Mouse (Mus musculus): ENCODE measurements around the gene Gm8206.
"Not testable (repeated sequence)": the region's sequence is repeated elsewhere in the genome, so short reads cannot be mapped to it uniquely, and the experiment has no call there.

Gene Gm8206

GRCm38 (mm10) chr14:6093842-6094241 is at the start of gene Gm8206:
Gm8206 (minus strand) TSS chr14:6093942.
- not testable (repeated sequence) for DNase-seq (ENCODE audit: extremely low spot score, low read depth, low spot score)

GRCm38 (mm10) chr14:6125707-6126106 is 32.0 kb upstream of the Gm8206 start, which contains the start of gene Gm3476:
Gm3476 (minus strand) TSS chr14:6125807.
- DNase-seq (ENCODE audit: extremely low spot score, low read depth, low spot score): not testable (repeated sequence)

- DNase-seq (ENCODE audit: extremely low spot score, low read depth, low spot score): not testable (repeated sequence)
These were observed 14.7 kb upstream of the Gm8206 start, which contains the start of gene Gm3468 for GRCm38 (mm10) chr14:6108272-6108925. Gm3468 (minus strand) TSS chr14:6108665.

GRCm38 (mm10) chr14:6107500-6107899 is 13.8 kb upstream of the Gm8206 start:
- not testable (repeated sequence) for DNase-seq (ENCODE audit: extremely low spot score, low read depth, low spot score)

GRCm38 (mm10) chr14:6058167-6058566 is 35.6 kb downstream of the Gm8206 start, which contains the start of gene Gm6337:
Gm6337 (minus strand) TSS chr14:6058267.
- not testable (repeated sequence) for DNase-seq (ENCODE audit: extremely low spot score, low read depth, low spot score)

- not testable (repeated sequence) for DNase-seq (ENCODE audit: extremely low spot score, low read depth, low spot score)
These were observed 106.6 kb downstream of the Gm8206 start for GRCm38 (mm10) chr14:5987136-5987535.

- DNase-seq (ENCODE audit: extremely low spot score, low read depth, low spot score): not testable (repeated sequence)
These were observed 114.7 kb downstream of the Gm8206 start, which contains the start of gene Gm3453 for GRCm38 (mm10) chr14:5979037-5979436. Gm3453 (minus strand) TSS chr14:5979137.

Measured in hindlimb bud, embryonic 11.5 days (tissue).